ENCODE assay signal across 15 mouse cellular contexts in genomic region chr13:43519251-43519650, GRCm38 (mm10).
"Had no signal": no experiment of that assay in that cellular context is flagged by ENCODE, and none has a peak within 500 bp of the region (broad histone marks: within the 10 kb centered on the region; RNA-seq: fewer than 3 reads in every experiment).

No protein-coding gene starts in this region.

- H3K27ac ChIP-seq: layer of hippocampus, adult 2 months; limb, embryonic 13.5 days; liver, embryonic 12.5 days; midbrain, embryonic 10.5 days; midbrain, embryonic 15.5 days; neural tube, embryonic 12.5 days; stomach, embryonic 15.5 days had no signal

- H3K4me3 ChIP-seq: layer of hippocampus, adult 2 months; limb, embryonic 13.5 days; liver, embryonic 12.5 days; midbrain, embryonic 10.5 days; midbrain, embryonic 15.5 days; neural tube, embryonic 12.5 days; stomach, embryonic 15.5 days had no signal

- DNase-seq: kidney, postnatal 10 days; kidney, postnatal 4 days; lung, embryonic 14.5 days; lung, postnatal 10 days; lung, postnatal 4 days; right cerebral cortex, postnatal 14 days; thymus, adult 2 months; thymus, postnatal 25 days had no signal
